Mouse (Mus musculus): ENCODE results near the gene Snapc4. TPM values are rescaled to one million over a fixed set of nuclear protein-coding genes. Genes with fewer than 3 reads are reported as not detected.
A peak's percentile ranks its signal among the peaks of the same experiment; 100 is the strongest.

Snapc4 gene
- polyA plus RNA-seq, 1 experiment: 11.7 TPM

DNA sequence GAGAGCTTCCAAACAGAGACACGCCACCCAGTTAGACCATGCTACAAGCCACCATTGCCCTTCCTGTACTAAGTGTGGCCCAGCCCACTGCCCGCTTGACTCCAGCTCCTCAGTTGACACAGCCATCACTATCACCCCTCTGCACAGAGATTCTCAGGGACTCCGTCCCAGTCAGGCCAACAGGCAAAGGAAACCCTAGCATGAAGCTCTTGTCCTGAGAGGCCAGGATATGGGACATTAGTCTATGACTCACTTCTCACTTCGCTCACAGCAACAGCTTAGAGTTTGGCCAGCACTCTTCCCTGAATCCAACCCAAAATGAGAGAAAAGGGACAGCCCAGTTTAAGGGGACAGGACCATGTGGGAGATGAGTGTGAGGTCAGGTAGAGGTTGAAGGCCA is 26.1 kb downstream of the Snapc4 start:
- H3K4me3 ChIP-seq (ENCODE audit: insufficient read depth, poor library complexity, severe bottlenecking): no peak overlapping the region
- no peak overlapping the region for H3ac ChIP-seq (ENCODE audit: control insufficient read depth, insufficient read length, low read depth)
- H3K36me3 ChIP-seq (ENCODE audit: control insufficient read depth, insufficient read depth): peaks cover 9% of the 10 kb centered on the region
- peaks cover 3% of the 10 kb centered on the region for H3K79me3 ChIP-seq (ENCODE audit: low read depth)
- H3K27me3 ChIP-seq (ENCODE audit: control insufficient read depth, insufficient read depth, insufficient read length): no peaks in the 10 kb centered on the region
- H3K79me2 ChIP-seq (ENCODE audit: control insufficient read depth, insufficient read depth): peaks cover 19% of the 10 kb centered on the region
- TF ChIP-seq MYOD1 (IDR thresholded peaks at IDR 0.05; ENCODE audit: control insufficient read depth, insufficient read length, low read depth) (no peak), FOSL1 (IDR thresholded peaks at IDR 0.05; ENCODE audit: insufficient read depth, low read length, poor library complexity, severe bottlenecking) (no peak), MAX (IDR thresholded peaks at IDR 0.05) (no peak), MYOG (IDR thresholded peaks at IDR 0.05; ENCODE audit: control insufficient read depth, extremely low read depth, insufficient read length) (no peak), USF1 (IDR thresholded peaks at IDR 0.05; ENCODE audit: low read depth) (no peak), CTCF (IDR thresholded peaks at IDR 0.05; ENCODE audit: control insufficient read depth, insufficient read depth, insufficient read length) (no peak), CEBPB (IDR thresholded peaks at IDR 0.05; ENCODE audit: low read depth) (no peak)

DNA sequence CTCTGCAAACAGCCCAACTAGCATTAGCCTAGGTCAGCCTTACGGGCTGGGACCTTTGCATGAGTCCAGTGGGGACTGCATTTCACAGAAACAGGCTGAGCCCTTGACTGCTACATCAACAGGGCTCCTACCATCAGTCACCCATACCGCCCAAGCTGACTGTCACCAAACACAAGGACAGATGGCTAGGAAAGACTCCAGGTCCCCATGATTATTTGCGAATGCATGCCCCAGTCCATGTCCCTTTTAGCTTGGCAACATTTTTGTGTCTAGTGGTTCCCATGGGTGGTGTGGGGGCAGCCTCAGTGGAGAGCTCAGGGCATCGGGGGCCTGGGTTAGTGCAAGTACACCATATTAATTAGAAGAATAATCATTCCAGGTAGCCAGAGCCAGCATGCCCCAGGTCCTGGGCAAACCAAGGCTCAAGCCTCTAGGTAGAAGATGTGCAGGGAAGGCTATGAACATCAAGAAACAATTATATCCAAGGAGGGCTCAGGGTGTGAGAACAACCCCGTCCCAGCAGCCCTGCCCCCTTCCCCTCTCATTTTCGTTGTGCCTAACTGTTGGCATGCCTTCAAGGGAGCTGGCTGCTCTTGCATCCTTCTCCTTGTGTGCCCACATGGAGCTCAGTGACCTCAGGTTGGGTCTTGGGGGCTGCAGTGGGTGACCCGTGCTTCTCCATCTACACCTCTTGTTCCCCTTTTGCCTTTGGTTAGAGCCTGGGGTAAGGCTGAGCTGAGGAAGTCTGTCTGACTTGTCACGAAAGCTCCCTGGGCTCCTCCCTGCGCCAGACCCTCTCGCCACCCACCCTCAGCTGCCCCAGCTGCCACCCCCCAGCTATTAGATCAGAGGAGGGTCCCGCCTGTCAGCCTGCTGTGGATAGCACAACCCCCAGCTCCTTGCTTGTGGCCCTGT is 27.1 kb downstream of the Snapc4 start:
- Histone ChIP-seq H3K79me2 (ENCODE audit: control insufficient read depth, insufficient read depth) (peaks cover 19% of the 10 kb centered on the region), H3ac (ENCODE audit: control insufficient read depth, insufficient read length, low read depth) (no peak overlapping the region), H3K27me3 (ENCODE audit: control insufficient read depth, insufficient read depth, insufficient read length) (no peaks in the 10 kb centered on the region), H3K36me3 (ENCODE audit: control insufficient read depth, insufficient read depth) (peaks cover 14% of the 10 kb centered on the region), H3K4me3 (ENCODE audit: insufficient read depth, poor library complexity, severe bottlenecking) (no peak overlapping the region), H3K79me3 (ENCODE audit: low read depth) (peaks cover 3% of the 10 kb centered on the region)
- TF ChIP-seq CTCF (IDR thresholded peaks at IDR 0.05; ENCODE audit: control insufficient read depth, insufficient read depth, insufficient read length): no peak
- no peak for TF ChIP-seq USF1 (IDR thresholded peaks at IDR 0.05; ENCODE audit: low read depth)
- TF ChIP-seq MYOG (IDR thresholded peaks at IDR 0.05; ENCODE audit: control insufficient read depth, extremely low read depth, insufficient read length): no peak
- no peak for TF ChIP-seq CEBPB (IDR thresholded peaks at IDR 0.05; ENCODE audit: low read depth)
- no peak for TF ChIP-seq FOSL1 (IDR thresholded peaks at IDR 0.05; ENCODE audit: insufficient read depth, low read length, poor library complexity, severe bottlenecking)
- no peak for TF ChIP-seq MYOD1 (IDR thresholded peaks at IDR 0.05; ENCODE audit: control insufficient read depth, insufficient read length, low read depth)
- no peak for TF ChIP-seq MAX (IDR thresholded peaks at IDR 0.05)

DNA sequence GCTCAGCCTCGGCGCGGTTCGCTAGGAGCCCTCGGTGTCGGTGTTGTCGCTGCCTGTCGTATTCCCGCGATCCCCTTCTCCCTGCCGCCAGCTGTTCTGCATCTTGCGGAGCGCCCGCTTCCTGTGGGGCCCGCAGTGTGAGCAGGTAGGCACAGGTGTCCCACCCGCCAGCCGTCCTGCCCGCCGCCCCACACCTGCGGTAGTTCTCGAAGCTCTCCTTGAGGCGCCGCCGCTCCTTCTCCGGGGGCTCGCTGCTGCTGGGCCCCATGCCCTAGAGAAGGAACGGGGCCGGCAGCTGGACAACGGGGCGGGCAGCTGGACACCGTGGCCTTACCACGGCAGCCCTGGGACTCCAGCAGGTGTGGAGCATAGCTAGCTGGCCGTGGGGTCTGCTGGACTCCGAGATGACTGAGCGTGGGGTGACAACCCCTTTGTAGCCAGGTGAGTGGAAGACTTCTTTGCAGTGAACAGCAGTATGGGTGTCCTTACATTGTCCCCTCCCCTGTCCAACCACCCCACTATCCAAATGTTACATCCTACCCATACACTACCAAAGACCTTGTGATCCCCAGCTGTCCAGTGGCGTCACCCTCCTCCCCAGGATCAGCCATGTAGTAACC is 28.1 kb downstream of the Snapc4 start:
- Histone ChIP-seq H3K27me3 (ENCODE audit: control insufficient read depth, insufficient read depth, insufficient read length) (no peaks in the 10 kb centered on the region), H3K36me3 (ENCODE audit: control insufficient read depth, insufficient read depth) (peaks cover 14% of the 10 kb centered on the region), H3K79me3 (ENCODE audit: low read depth) (peaks cover 3% of the 10 kb centered on the region), H3ac (ENCODE audit: control insufficient read depth, insufficient read length, low read depth) (peak overlapping the region; percentile 35), H3K79me2 (ENCODE audit: control insufficient read depth, insufficient read depth) (peaks cover 19% of the 10 kb centered on the region), H3K4me3 (ENCODE audit: insufficient read depth, poor library complexity, severe bottlenecking) (peak overlapping the region; percentile 95)
- no peak for TF ChIP-seq USF1 (IDR thresholded peaks at IDR 0.05; ENCODE audit: low read depth)
- TF ChIP-seq MYOD1 (IDR thresholded peaks at IDR 0.05; ENCODE audit: control insufficient read depth, insufficient read length, low read depth): peak; percentile 11

DNA sequence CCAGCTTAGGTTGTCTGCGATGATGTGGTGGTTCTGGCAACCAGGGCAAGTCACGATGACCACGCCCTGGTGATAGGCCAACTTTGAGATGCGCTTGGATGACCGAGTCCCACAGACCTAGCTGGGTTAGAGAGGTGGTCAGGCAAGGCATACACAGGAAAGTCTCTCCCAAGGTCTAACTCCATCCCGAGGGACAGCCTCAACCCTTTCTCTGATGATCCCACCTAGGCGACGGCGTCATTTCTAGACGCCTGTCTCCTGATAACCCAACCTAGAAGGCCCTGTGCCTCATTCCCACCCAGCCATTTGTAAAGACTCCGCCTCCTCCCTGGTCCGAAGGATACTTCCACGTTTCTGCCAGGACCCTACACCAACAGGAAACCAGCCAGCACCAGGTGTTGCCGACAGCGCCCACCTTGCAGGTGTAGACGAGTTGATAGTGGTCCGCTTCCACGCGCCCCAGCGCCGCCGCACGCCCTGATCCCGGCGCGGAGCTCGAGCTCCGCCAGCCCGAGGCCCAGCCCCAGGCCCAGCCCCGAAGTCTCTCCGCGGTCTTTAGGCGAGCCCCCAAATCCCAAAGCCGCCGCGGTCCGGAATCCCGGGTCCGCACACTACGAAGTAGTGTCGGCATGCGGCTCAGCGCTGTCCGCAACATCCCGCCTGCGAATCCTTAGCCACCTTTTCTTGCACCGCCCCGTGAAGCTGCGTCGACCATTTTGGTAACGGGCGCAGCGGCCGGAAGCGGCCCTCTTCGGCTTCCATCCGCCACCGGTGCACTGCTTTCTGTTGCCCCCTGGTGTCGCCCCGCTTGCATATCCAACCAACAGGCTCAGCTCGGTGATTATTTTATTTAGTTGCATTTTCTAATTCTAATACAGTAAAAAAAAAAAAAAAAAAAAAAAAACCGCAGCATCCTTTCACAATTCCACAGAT is 28.8 kb downstream of the Snapc4 start, which contains the start of gene Dnlz:
Dnlz (minus strand) TSS at position 753 of the 933 bp plus-strand sequence.
- H3K36me3 ChIP-seq (ENCODE audit: control insufficient read depth, insufficient read depth): peaks cover 14% of the 10 kb centered on the region
- TF ChIP-seq USF1 (IDR thresholded peaks at IDR 0.05; ENCODE audit: low read depth): no peak
- peak; percentile 74 for TF ChIP-seq CTCF (IDR thresholded peaks at IDR 0.05; ENCODE audit: control insufficient read depth, insufficient read depth, insufficient read length)
- no peak for TF ChIP-seq MYOD1 (IDR thresholded peaks at IDR 0.05; ENCODE audit: control insufficient read depth, insufficient read length, low read depth)
- no peak for TF ChIP-seq CEBPB (IDR thresholded peaks at IDR 0.05; ENCODE audit: low read depth)
- no peak for TF ChIP-seq FOSL1 (IDR thresholded peaks at IDR 0.05; ENCODE audit: insufficient read depth, low read length, poor library complexity, severe bottlenecking)
- TF ChIP-seq MYOG (IDR thresholded peaks at IDR 0.05; ENCODE audit: control insufficient read depth, extremely low read depth, insufficient read length): no peak
- TF ChIP-seq MAX (IDR thresholded peaks at IDR 0.05): peak; percentile 73
- peaks cover 3% of the 10 kb centered on the region for H3K79me3 ChIP-seq (ENCODE audit: low read depth)
- H3K27me3 ChIP-seq (ENCODE audit: control insufficient read depth, insufficient read depth, insufficient read length): no peaks in the 10 kb centered on the region
- peak within 1 kb of the TSS; percentile 95 for H3K4me3 ChIP-seq (ENCODE audit: insufficient read depth, poor library complexity, severe bottlenecking)
- H3K79me2 ChIP-seq (ENCODE audit: control insufficient read depth, insufficient read depth): peaks cover 19% of the 10 kb centered on the region
- H3ac ChIP-seq (ENCODE audit: control insufficient read depth, insufficient read length, low read depth): peak within 1 kb of the TSS; percentile 80

DNA sequence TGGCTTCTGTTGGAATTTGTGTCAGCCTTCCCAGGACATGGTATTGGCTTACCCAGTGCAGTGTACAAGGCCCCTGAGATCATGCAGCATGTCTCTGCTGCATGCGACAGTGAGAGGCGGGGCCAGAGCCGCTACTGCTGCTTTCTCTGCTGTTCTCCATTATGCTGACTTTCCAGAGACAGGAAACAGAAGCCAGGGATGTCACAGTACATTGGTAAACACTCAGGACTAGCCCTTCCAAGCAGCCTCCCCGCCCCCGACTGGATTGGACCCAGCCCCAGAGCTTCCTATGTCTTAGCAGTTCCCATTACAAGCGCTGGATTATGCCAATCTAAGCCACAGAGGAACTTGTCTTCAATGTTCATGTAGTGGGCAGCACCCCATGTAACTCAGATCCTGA is 32.2 kb downstream of the Snapc4 start:
- Histone ChIP-seq H3K36me3 (ENCODE audit: control insufficient read depth, insufficient read depth) (peaks cover 23% of the 10 kb centered on the region), H3K27me3 (ENCODE audit: control insufficient read depth, insufficient read depth, insufficient read length) (no peaks in the 10 kb centered on the region)
- no peak for TF ChIP-seq USF1 (IDR thresholded peaks at IDR 0.05; ENCODE audit: low read depth)
- no peak for TF ChIP-seq MYOD1 (IDR thresholded peaks at IDR 0.05; ENCODE audit: control insufficient read depth, insufficient read length, low read depth)
- TF ChIP-seq MAX (IDR thresholded peaks at IDR 0.05): no peak
- no peak for TF ChIP-seq CEBPB (IDR thresholded peaks at IDR 0.05; ENCODE audit: low read depth)
- TF ChIP-seq MYOG (IDR thresholded peaks at IDR 0.05; ENCODE audit: control insufficient read depth, extremely low read depth, insufficient read length): no peak
- no peak for TF ChIP-seq CTCF (IDR thresholded peaks at IDR 0.05; ENCODE audit: control insufficient read depth, insufficient read depth, insufficient read length)
- no peak for TF ChIP-seq FOSL1 (IDR thresholded peaks at IDR 0.05; ENCODE audit: insufficient read depth, low read length, poor library complexity, severe bottlenecking)

More for the DNA sequence above, 32.2 kb downstream of the Snapc4 start:
- Histone ChIP-seq H3ac (ENCODE audit: control insufficient read depth, insufficient read length, low read depth) (no peak overlapping the region), H3K79me3 (ENCODE audit: low read depth) (peaks cover 3% of the 10 kb centered on the region), H3K4me3 (ENCODE audit: insufficient read depth, poor library complexity, severe bottlenecking) (no peak overlapping the region), H3K79me2 (ENCODE audit: control insufficient read depth, insufficient read depth) (peaks cover 19% of the 10 kb centered on the region)

Measured in C2C12 (cell line).